Mouse (Mus musculus) C2C12 (cell line): Measurements from ENCODE around the gene Lhx5. TPM values are rescaled to one million over a fixed set of nuclear protein-coding genes. Genes with fewer than 3 reads are reported as not detected.

Source experiments
- H3K27me3 ChIP-seq: one replicate; pipeline ENCODE4 v1.6.1; 2011; ENCODE audit not compliant: control insufficient read depth, insufficient read depth, insufficient read length
- H3K36me3 ChIP-seq: one replicate; pipeline ENCODE4 v1.6.1; 2011; ENCODE audit not compliant: control insufficient read depth, insufficient read depth
- H3K4me3 ChIP-seq: one replicate; pipeline ENCODE4 v1.5.1; 2011; ENCODE audit warnings: mild to moderate bottlenecking, control low read depth; ENCODE audit not compliant: poor library complexity, insufficient read depth, severe bottlenecking
- H3K79me2 ChIP-seq: one replicate; pipeline ENCODE4 v1.6.1; 2011; ENCODE audit not compliant: control insufficient read depth, insufficient read depth
- H3K79me3 ChIP-seq: one replicate; pipeline ENCODE4 v1.6.1; 2011; ENCODE audit warnings: low read depth, control low read depth
- H3ac ChIP-seq: one replicate; pipeline ENCODE3; 2011; ENCODE audit warnings: low read depth; ENCODE audit not compliant: control insufficient read depth, insufficient read length
- CEBPB ChIP-seq: IDR thresholded peaks from one replicate; pipeline ENCODE4 v1.6.1; 2011; ENCODE audit warnings: low read depth, mild to moderate bottlenecking, control low read depth, moderate library complexity
- CTCF ChIP-seq: IDR thresholded peaks from one replicate; pipeline ENCODE4 v1.5.1; 2011; ENCODE audit not compliant: control insufficient read depth, insufficient read depth, insufficient read length
- FOSL1 ChIP-seq: IDR thresholded peaks from one replicate; pipeline ENCODE4 v1.8.0; 2011; ENCODE audit warnings: mild to moderate bottlenecking, low read length; ENCODE audit not compliant: poor library complexity, insufficient read depth, severe bottlenecking
- MAX ChIP-seq: IDR thresholded peaks from one replicate; pipeline ENCODE4 v1.6.1; 2011; ENCODE audit warnings: mild to moderate bottlenecking, control low read depth
- MYOD1 ChIP-seq: IDR thresholded peaks from one replicate; pipeline ENCODE4 v1.6.1; 2011; ENCODE audit warnings: low read depth; ENCODE audit not compliant: control insufficient read depth, insufficient read length
- MYOG ChIP-seq: IDR thresholded peaks from one replicate; pipeline ENCODE4 v1.6.1; 2011; ENCODE audit not compliant: control insufficient read depth, insufficient read length; ENCODE audit errors: extremely low read depth
- USF1 ChIP-seq: IDR thresholded peaks from one replicate; pipeline ENCODE4 v1.6.1; 2011; ENCODE audit warnings: low read depth, mild to moderate bottlenecking, control low read depth, moderate library complexity
- long read RNA-seq, 2 experiments: library from polyadenylated mRNA; unstranded; transcript quantifications; one replicate each; pipeline ENCODE4 v2.0.0; 2019 to 2020
- polyA plus RNA-seq: library from polyadenylated mRNA; unstranded; fragments of >200 nt; fragmentation: generic; extraction: Trizol; gene quantifications from one replicate; pipeline ENCODE4 v1.2.1, GENCODE M21; 2012; ENCODE audit warnings: missing spikeins

The Lhx5 gene
- polyA plus RNA-seq = not detected
- long read RNA-seq, experiment 1 = 0 reads
- long read RNA-seq, experiment 2 = 0 reads

DNA sequence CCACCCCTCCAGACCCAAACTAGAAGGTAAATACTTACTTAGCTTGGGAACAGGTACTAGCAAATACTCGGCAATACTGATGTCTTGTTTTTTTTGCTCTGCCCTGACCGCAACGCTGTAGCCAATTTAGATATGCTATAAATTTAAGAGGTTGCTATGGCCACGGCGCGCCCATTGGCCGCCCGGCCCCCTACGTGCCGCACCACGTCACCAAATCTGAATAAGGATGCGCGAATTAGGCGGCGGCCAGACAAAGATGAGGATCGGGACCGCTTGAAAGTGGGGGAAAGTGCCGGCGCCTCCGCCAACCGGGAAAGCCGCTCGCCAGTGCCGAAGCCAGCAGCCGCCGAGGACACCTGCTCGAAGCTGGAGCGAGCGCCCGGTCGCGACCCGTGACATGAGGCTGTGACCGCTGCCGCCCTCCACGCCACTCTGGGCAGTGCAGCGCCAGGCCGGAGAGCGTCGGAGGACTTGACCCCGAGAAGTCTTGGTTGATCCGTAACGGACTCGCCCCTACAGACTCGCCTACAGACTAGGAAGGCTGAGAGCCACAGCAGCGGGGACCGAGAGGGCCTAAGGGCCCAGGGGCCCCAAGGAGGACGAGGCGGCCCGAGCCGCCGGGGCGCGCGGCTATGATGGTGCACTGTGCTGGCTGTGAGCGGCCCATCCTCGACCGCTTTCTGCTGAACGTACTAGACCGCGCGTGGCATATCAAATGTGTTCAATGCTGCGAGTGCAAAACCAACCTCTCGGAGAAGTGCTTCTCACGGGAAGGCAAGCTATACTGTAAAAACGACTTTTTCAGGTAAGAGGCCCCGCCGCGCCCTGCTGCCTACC is at the start of gene Lhx5:
TSS of gene Lhx5 (plus strand) at position 51 of the 837 bp plus-strand sequence.
- peaks cover 96% of the 10 kb centered on the region for H3K27me3 ChIP-seq
- H3K79me3 ChIP-seq = no peaks in the 10 kb centered on the region
- no peaks in the 10 kb centered on the region for H3K36me3 ChIP-seq
- no peak within 1 kb of the TSS for H3ac ChIP-seq
- H3K4me3 ChIP-seq = no peak within 1 kb of the TSS
- no peaks in the 10 kb centered on the region for H3K79me2 ChIP-seq
- TF ChIP-seq FOSL1 (no peak), MYOD1 (no peak), CTCF (no peak), MYOG (no peak), MAX (no peak), USF1 (no peak), CEBPB (no peak)

DNA sequence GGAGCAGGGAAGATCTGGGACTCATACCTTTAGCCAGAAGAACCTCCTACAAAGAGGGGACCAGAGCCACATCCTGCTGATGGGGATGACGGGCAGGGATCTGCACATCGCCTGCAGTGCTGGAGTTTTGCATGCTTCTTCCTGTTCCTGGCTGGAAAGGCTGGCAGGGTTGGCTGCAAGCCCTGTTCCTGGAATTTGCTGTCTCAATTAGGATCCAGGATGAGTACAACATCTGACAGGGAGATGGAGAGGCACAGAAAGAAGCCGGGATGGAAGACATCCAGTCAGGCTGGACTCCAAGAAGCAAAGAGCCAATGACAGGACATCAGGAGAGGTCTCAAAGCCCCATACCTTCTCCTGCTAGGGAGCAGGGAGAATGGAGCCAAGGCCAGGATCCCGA is 45.1 kb upstream of the Lhx5 start:
- TF ChIP-seq MYOG (no peak), MAX (no peak), MYOD1 (no peak), CEBPB (no peak), USF1 (no peak), CTCF (no peak), FOSL1 (no peak)
- no peaks in the 10 kb centered on the region for H3K36me3 ChIP-seq
- no peak overlapping the region for H3ac ChIP-seq
- no peaks in the 10 kb centered on the region for H3K79me2 ChIP-seq
- H3K79me3 ChIP-seq = no peaks in the 10 kb centered on the region
- peaks cover 19% of the 10 kb centered on the region for H3K27me3 ChIP-seq
- no peak overlapping the region for H3K4me3 ChIP-seq

DNA sequence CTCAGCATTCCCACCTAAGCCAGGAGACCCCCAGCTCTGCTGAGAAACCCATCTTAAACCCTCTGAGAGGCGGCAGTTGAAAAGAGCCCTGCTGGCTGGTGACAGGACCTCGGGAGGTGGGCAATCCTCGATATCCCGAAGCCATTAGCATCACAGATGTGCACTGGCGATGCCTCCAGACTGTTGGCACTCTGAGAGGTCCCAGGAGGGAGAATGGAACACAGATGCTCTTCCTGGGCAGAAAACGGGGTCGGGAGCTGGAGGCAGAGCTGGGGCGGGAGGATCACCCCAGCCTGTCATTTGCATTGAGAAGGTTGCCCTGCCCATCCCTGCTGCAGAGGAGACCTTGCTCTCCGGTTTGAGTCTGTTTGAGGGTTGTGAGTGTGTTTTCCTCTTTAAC is 42.7 kb upstream of the Lhx5 start:
- Histone ChIP-seq H3ac (no peak overlapping the region), H3K4me3 (no peak overlapping the region), H3K36me3 (no peaks in the 10 kb centered on the region), H3K27me3 (peaks cover 21% of the 10 kb centered on the region), H3K79me2 (no peaks in the 10 kb centered on the region), H3K79me3 (no peaks in the 10 kb centered on the region)
- no peak for TF ChIP-seq MAX
- TF ChIP-seq MYOD1 = no peak
- TF ChIP-seq CEBPB = no peak
- TF ChIP-seq FOSL1 = no peak
- no peak for TF ChIP-seq USF1
- TF ChIP-seq MYOG = no peak
- no peak for TF ChIP-seq CTCF

GRCm38 (mm10) chr5:120389973-120390372 is 41.5 kb upstream of the Lhx5 start:
- no peaks in the 10 kb centered on the region for H3K79me3 ChIP-seq
- H3K36me3 ChIP-seq = no peaks in the 10 kb centered on the region
- no peak overlapping the region for H3ac ChIP-seq
- peaks cover 33% of the 10 kb centered on the region for H3K27me3 ChIP-seq
- TF ChIP-seq MYOG (no peak), MYOD1 (no peak), CTCF (no peak), MAX (no peak), FOSL1 (no peak), CEBPB (no peak), USF1 (no peak)
- H3K79me2 ChIP-seq = no peaks in the 10 kb centered on the region
- no peak overlapping the region for H3K4me3 ChIP-seq

GRCm38 (mm10) chr5:120393871-120394667 is 37.4 kb upstream of the Lhx5 start:
- no peaks in the 10 kb centered on the region for H3K79me3 ChIP-seq
- H3K27me3 ChIP-seq = peaks cover 54% of the 10 kb centered on the region
- H3K36me3 ChIP-seq = no peaks in the 10 kb centered on the region
- H3K4me3 ChIP-seq = no peak overlapping the region
- H3ac ChIP-seq = no peak overlapping the region
- H3K79me2 ChIP-seq = no peaks in the 10 kb centered on the region
- TF ChIP-seq CEBPB = no peak
- no peak for TF ChIP-seq MYOG
- TF ChIP-seq FOSL1 = no peak
- TF ChIP-seq MAX = no peak
- no peak for TF ChIP-seq USF1
- no peak for TF ChIP-seq MYOD1
- TF ChIP-seq CTCF = no peak
